Mouse (Mus musculus): ENCODE results near the gene Snw1. TPM values are rescaled to one million over a fixed set of nuclear protein-coding genes. Genes with fewer than 3 reads are reported as not detected.

Gene Snw1
- polyA plus RNA-seq, 1 experiment from 2014 or later: 127 TPM

DNA sequence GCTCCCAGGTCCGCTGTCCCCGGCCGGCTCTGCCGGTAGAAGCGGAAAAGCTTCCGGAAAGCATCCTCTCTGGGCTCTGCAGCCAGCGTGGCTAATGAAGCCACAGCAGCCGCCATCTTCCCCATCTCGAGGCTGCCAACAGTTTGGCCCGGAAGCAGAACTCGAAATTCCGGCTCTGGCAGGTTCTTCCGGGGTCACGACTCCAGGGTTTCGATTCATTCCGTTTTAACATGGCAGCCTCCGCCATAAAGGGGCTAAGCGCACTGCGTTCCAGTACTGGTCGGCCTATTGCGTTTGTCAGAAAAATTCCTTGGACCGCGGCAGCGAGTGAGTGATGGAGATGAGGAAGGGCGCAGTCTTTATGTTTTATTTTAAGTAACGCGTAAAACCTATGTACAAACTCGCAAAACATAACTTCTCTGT, 28.4 kb downstream of the Snw1 start, which contains the start of the genes Slirp and Alkbh1:
Gene Slirp, plus strand, starts transcription at position 197 of the 423 bp plus-strand sequence.
Gene Alkbh1, minus strand, starts transcription at position 318 of the 423 bp plus-strand sequence.
- Histone ChIP-seq H3K4me3 (peak within 1 kb of the TSS; percentile 98), H3K36me3 (peaks cover 60% of the 10 kb centered on the region), H3K9me3 (no peaks in the 10 kb centered on the region), H3K27ac (peak within 1 kb of the TSS; percentile 98), H3K27me3 (ENCODE audit: insufficient read depth, poor library complexity, severe bottlenecking) (no peaks in the 10 kb centered on the region), H3K4me1 (replicated peaks) (peaks cover 22% of the 10 kb centered on the region)
- DNase-seq (ENCODE audit: low spot score): peak; percentile 93
- under 1% methylated on average over 28 of the region's 28 CpGs for WGBS

- H3K27me3 ChIP-seq (ENCODE audit: insufficient read depth, poor library complexity, severe bottlenecking): no peaks in the 10 kb centered on the region
- peak overlapping the region; percentile 98 for H3K4me3 ChIP-seq
- H3K27ac ChIP-seq: peak overlapping the region; percentile 98
- no peak for DNase-seq (ENCODE audit: low spot score)
- H3K4me1 ChIP-seq (replicated peaks): peaks cover 22% of the 10 kb centered on the region
- no peaks in the 10 kb centered on the region for H3K9me3 ChIP-seq
- H3K36me3 ChIP-seq: peaks cover 60% of the 10 kb centered on the region
- WGBS: under 1% methylated on average over 33 of the region's 33 CpGs
These were observed 28.9 kb downstream of the Snw1 start for GRCm38 (mm10) chr12:87443115-87443699.

GRCm38 (mm10) chr12:87442177-87443114, 29.6 kb downstream of the Snw1 start:
- DNase-seq (ENCODE audit: low spot score): peak; percentile 29
- H3K4me1 ChIP-seq (replicated peaks): peaks cover 22% of the 10 kb centered on the region
- H3K27ac ChIP-seq: peak overlapping the region; percentile 98
- 44% methylated on average over 12 of the region's 12 CpGs for WGBS
- H3K9me3 ChIP-seq: no peaks in the 10 kb centered on the region
- no peaks in the 10 kb centered on the region for H3K27me3 ChIP-seq (ENCODE audit: insufficient read depth, poor library complexity, severe bottlenecking)
- H3K36me3 ChIP-seq: peaks cover 60% of the 10 kb centered on the region
- peak overlapping the region; percentile 98 for H3K4me3 ChIP-seq

DNA sequence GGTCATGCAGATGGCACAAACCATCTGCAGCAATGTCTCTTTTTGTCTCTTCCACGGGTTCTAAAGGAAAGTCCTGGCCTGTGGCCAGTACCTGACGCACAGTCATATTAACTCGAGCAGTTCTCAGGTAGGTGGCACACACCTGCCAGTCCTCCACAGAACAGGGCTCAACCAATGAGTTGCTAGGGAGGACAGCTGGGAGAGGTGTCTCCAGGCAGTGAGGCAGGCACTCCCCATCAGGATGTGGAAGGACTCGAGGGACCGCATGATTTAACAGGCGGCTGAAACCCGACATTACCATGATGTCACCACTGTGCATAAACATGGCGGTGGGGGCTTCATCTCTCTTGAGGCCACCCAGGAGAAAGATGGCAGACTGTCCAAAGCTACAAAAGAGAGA, 43.2 kb downstream of the Snw1 start:
- DNase-seq (ENCODE audit: low spot score): no peak
- Histone ChIP-seq H3K9me3 (no peaks in the 10 kb centered on the region), H3K27ac (no peak overlapping the region), H3K27me3 (ENCODE audit: insufficient read depth, poor library complexity, severe bottlenecking) (no peaks in the 10 kb centered on the region), H3K4me1 (replicated peaks) (peaks cover 5% of the 10 kb centered on the region; the same call in 1 of the 2 replicates), H3K4me3 (no peak overlapping the region), H3K36me3 (peaks cover 100% of the 10 kb centered on the region)
- 88% methylated on average over 8 of the region's 8 CpGs for WGBS

DNA sequence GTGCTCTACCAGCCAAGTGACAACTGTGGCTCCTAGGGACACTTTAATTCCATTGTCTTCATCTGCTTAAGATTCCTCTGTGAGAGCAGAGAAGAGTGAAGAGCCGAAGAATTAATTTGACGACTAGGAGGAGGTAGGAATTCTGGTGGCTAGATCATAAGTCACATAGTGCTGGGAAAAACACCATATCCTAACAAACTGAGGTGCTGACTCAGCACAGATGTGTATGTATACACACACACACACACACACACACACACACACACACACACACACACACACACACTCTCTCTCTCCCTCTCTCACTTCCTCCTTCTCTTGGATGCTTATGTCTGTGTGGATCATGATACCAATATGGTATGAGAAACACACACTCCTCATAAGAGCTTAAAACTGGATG, 43.8 kb downstream of the Snw1 start:
- Histone ChIP-seq H3K4me1 (replicated peaks) (peaks cover 5% of the 10 kb centered on the region; the same call in 1 of the 2 replicates), H3K36me3 (peaks cover 100% of the 10 kb centered on the region), H3K27ac (no peak overlapping the region), H3K4me3 (no peak overlapping the region), H3K27me3 (ENCODE audit: insufficient read depth, poor library complexity, severe bottlenecking) (no peaks in the 10 kb centered on the region), H3K9me3 (no peaks in the 10 kb centered on the region)
- WGBS: 88% methylated on average over 2 of the region's 2 CpGs
- no peak for DNase-seq (ENCODE audit: low spot score)

DNA sequence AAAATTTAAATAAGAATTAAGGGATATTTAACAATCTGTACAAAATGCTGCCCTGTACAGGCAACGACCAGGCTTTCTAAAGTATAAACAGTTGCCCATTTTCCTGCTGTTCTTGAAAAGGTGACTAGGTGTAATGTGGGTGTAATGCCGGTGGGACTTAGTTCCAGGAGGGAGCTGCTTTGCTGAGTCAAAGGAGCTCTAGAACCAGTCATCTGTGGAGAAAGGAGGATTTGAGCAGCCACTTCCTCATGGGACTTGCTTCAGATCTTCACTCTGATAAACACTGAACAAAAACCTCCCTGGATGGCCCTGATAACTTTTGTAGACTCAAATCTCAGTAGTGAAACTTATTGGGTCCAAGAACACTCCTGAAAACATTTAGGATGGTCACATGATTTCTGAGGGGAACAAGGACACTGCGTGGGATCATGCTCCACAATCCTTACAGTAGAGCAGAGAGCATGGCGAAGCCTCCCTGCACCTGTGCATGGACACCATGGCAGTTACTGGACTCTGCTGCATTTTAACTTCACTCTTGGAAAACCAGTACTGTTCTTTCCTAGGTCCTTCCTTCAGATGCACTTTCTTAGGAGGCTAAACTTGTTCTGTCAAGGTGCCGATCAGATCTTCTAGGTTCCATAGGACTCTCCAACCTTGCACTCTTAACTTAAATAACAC, 45.6 kb downstream of the Snw1 start:
- Histone ChIP-seq H3K27me3 (ENCODE audit: insufficient read depth, poor library complexity, severe bottlenecking) (no peaks in the 10 kb centered on the region), H3K4me1 (replicated peaks) (peaks cover 5% of the 10 kb centered on the region; the same call in 1 of the 2 replicates), H3K4me3 (no peak overlapping the region), H3K36me3 (peaks cover 98% of the 10 kb centered on the region), H3K9me3 (no peaks in the 10 kb centered on the region), H3K27ac (no peak overlapping the region)
- WGBS: 91% methylated on average over 5 of the region's 5 CpGs
- no peak for DNase-seq (ENCODE audit: low spot score)

DNA sequence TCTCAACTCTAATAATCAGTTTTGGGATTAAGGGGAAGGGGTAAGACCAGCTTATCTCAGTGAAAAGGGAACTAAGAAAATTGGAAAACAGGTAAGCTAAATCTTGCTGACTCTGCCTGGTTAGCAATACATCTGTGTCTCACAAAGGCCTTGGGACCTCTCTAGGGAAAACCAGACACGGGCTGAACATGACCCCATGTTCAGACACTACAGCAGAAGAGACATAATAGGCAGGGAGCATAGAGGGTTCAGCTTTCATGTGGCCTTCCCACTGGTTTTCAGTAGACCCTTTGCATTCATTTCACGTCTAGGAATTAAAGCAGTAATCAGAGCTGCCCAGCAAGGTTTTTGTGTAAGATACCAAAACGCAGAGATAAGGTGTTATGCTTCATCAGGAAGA, 47.6 kb downstream of the Snw1 start:
- Histone ChIP-seq H3K4me3 (no peak overlapping the region), H3K27me3 (ENCODE audit: insufficient read depth, poor library complexity, severe bottlenecking) (no peaks in the 10 kb centered on the region), H3K4me1 (replicated peaks) (peaks cover 11% of the 10 kb centered on the region), H3K36me3 (peaks cover 78% of the 10 kb centered on the region), H3K27ac (no peak overlapping the region), H3K9me3 (no peaks in the 10 kb centered on the region)
- no peak for DNase-seq (ENCODE audit: low spot score)
- 32% methylated on average over 3 of the region's 3 CpGs for WGBS

DNA sequence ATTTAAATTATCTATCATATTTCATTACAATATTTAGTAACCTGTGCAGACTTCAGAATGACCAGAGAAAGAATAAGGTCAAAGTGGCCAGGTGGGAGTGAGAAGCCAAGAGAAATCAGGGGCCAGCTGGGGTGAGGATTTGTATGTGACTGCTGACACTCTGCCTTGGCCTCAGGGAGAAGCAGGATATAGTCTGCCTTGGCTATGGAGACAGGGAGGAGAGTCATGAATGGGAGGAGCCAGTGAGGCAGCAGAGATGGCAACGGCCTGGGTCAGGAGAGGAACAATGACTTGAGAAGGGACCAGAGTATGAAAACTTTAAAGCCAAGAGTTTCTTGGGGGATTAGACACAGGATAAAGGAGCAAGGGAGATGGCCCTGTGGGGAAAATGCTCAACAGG, 48.4 kb downstream of the Snw1 start:
- H3K36me3 ChIP-seq: peaks cover 70% of the 10 kb centered on the region
- no peak for DNase-seq (ENCODE audit: low spot score)
- peaks cover 19% of the 10 kb centered on the region for H3K4me1 ChIP-seq (replicated peaks)
- WGBS: 56% methylated on average over 1 of the region's 1 CpGs
- H3K27ac ChIP-seq: no peak overlapping the region
- H3K27me3 ChIP-seq (ENCODE audit: insufficient read depth, poor library complexity, severe bottlenecking): no peaks in the 10 kb centered on the region
- H3K9me3 ChIP-seq: no peaks in the 10 kb centered on the region
- no peak overlapping the region for H3K4me3 ChIP-seq

GRCm38 (mm10) chr12:87421708-87422507, 50.2 kb downstream of the Snw1 start:
- 89% methylated on average over 5 of the region's 5 CpGs for WGBS
- no peak for DNase-seq (ENCODE audit: low spot score)
- peaks cover 20% of the 10 kb centered on the region for H3K4me1 ChIP-seq (replicated peaks)
- H3K9me3 ChIP-seq: 0 out of 2 replicates have a peak, but pooled peaks cover 3% of the 10 kb centered on the region
- no peak overlapping the region for H3K27ac ChIP-seq
- H3K36me3 ChIP-seq: peaks cover 52% of the 10 kb centered on the region
- H3K27me3 ChIP-seq (ENCODE audit: insufficient read depth, poor library complexity, severe bottlenecking): no peaks in the 10 kb centered on the region
- no peak overlapping the region for H3K4me3 ChIP-seq

GRCm38 (mm10) chr12:87419974-87420485, 52.0 kb downstream of the Snw1 start:
- Histone ChIP-seq H3K4me3 (no peak overlapping the region), H3K4me1 (replicated peaks) (peaks cover 20% of the 10 kb centered on the region), H3K27me3 (ENCODE audit: insufficient read depth, poor library complexity, severe bottlenecking) (no peaks in the 10 kb centered on the region), H3K9me3 (0 out of 2 replicates have a peak, but pooled peaks cover 3% of the 10 kb centered on the region), H3K36me3 (peaks cover 33% of the 10 kb centered on the region), H3K27ac (peak overlapping the region; percentile 59; the same call in 1 of the 2 replicates)
- 76% methylated on average over 12 of the region's 12 CpGs for WGBS
- no peak for DNase-seq (ENCODE audit: low spot score)

- Histone ChIP-seq H3K27ac (peak overlapping the region; percentile 63), H3K4me3 (no peak overlapping the region), H3K4me1 (replicated peaks) (peaks cover 15% of the 10 kb centered on the region), H3K9me3 (0 out of 2 replicates have a peak, but pooled peaks cover 3% of the 10 kb centered on the region), H3K36me3 (peaks cover 22% of the 10 kb centered on the region), H3K27me3 (ENCODE audit: insufficient read depth, poor library complexity, severe bottlenecking) (no peaks in the 10 kb centered on the region)
- DNase-seq (ENCODE audit: low spot score): peak; percentile 31
- WGBS: 65% methylated on average over 5 of the region's 5 CpGs
These were observed 53.2 kb downstream of the Snw1 start for GRCm38 (mm10) chr12:87418921-87419320.
